Mouse (Mus musculus): ENCODE data around the gene Olfr901. TPM values are rescaled to one million over a fixed set of nuclear protein-coding genes. Genes with fewer than 3 reads are reported as not detected.

Gene Olfr901
- polyA plus RNA-seq (2012; rRNA removed), result not detected in 2 replicates

GRCm38 (mm10) chr9:38429155-38429554, at the start of gene Olfr901:
Gene Olfr901, plus strand, starts transcription at chr9:38429455.

DNA sequence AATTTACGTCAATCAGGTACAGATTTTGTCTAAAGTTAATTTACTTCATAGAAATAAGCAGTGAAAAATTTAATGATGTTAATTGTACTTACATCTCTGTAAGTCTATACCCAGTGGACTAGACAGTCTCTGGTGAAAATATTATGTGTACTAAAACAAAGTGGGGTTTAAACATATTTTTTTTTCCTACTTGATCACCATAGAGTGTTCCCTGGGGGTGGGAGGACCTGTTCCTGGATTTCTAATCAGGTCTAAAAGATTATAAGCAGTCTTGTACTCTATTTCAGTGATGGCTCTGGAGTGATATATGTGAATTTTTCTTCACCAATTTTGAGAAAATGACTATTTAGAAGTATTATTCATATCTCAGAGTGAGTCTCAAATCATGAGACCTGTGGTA, 27.9 kb upstream of the Olfr901 start, which contains the start of gene Olfr147:
TSS of gene Olfr147 (plus strand) at position 301 of the 400 bp plus-strand sequence.

GRCm38 (mm10) chr9:38447352-38447751, 18.1 kb downstream of the Olfr901 start, which contains the start of gene Olfr902:
Gene Olfr902, plus strand, starts transcription at chr9:38447652.

DNA sequence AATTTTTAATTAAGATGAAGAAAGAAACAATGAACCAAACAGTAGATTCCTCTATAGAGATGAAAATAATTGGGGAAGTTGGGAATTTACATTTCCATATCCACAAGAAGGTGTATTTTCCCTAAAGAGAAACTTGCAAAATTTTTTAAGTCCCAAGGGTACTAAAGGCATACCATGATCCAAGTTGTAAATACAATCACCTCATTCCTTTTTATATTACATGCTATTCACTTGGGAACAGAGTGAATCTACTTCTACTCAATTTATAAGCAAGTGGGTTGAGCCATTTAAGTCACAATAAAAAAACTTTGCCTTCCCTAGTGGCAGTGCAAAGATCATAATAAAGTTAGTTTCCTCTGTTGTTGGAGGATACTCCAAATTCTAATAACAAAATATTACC, 33.6 kb downstream of the Olfr901 start, which contains the start of gene Olfr904:
TSS of gene Olfr904 (plus strand) at position 301 of the 400 bp plus-strand sequence.

DNA sequence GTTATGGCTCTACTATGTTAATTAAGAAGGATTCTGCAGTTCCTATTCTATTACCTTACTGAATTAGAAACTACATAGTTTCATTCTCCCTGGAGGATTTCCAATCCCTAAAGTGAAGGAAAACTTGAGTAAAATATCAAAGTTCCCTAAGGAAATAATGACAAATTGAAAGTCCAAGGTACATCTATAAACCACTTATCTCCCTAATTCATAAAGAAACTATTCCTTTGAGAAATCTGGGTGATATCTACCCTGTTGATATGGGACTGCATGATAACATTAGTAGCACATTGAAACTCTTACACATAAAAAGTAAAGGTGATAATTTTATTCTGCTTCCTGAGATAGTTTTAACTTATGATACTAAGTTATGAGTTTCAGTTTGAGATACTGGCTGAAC, 41.6 kb downstream of the Olfr901 start, which contains the start of gene Olfr905:
TSS of gene Olfr905 (plus strand) at position 301 of the 400 bp plus-strand sequence.

Other genes starting within 250 kb of the Olfr901 start
- not detected in 2 replicates for gene Olfr891, start 248.6 kb upstream of the Olfr901 start, polyA plus RNA-seq (2012; rRNA removed)
- not detected in 2 replicates for gene Olfr893, start 221.1 kb upstream of the Olfr901 start, polyA plus RNA-seq (2012; rRNA removed)
- not detected in 2 replicates for gene Olfr894, start 211.4 kb upstream of the Olfr901 start, polyA plus RNA-seq (2012; rRNA removed)
- gene Olfr143, start 176.7 kb upstream of the Olfr901 start, polyA plus RNA-seq (2012; rRNA removed), result not detected in 2 replicates
- gene Olfr895, start 161.6 kb upstream of the Olfr901 start, polyA plus RNA-seq (2012; rRNA removed), result not detected in 2 replicates
- not detected in 2 replicates for gene Olfr896-ps1, start 138.3 kb upstream of the Olfr901 start, polyA plus RNA-seq (2012; rRNA removed)
- gene Olfr25, start 100.4 kb upstream of the Olfr901 start, polyA plus RNA-seq (2012; rRNA removed), result not detected in 2 replicates
- not detected in 2 replicates for gene Olfr898, start 81.0 kb upstream of the Olfr901 start, polyA plus RNA-seq (2012; rRNA removed)
- not detected in 2 replicates for gene Olfr250, start 62.6 kb upstream of the Olfr901 start, polyA plus RNA-seq (2012; rRNA removed)
- not detected in 2 replicates for gene Olfr251, start 52.4 kb upstream of the Olfr901 start, polyA plus RNA-seq (2012; rRNA removed)
- gene Olfr147, start 27.8 kb upstream of the Olfr901 start, polyA plus RNA-seq (2012; rRNA removed), result not detected in 2 replicates
- not detected in 2 replicates for gene Olfr902, start 18.2 kb downstream of the Olfr901 start, polyA plus RNA-seq (2012; rRNA removed)
- gene Olfr904, start 33.7 kb downstream of the Olfr901 start, polyA plus RNA-seq (2012; rRNA removed), result not detected in 2 replicates
- not detected in 2 replicates for gene Olfr905, start 41.7 kb downstream of the Olfr901 start, polyA plus RNA-seq (2012; rRNA removed)
- not detected in 2 replicates for gene Olfr906, start 57.6 kb downstream of the Olfr901 start, polyA plus RNA-seq (2012; rRNA removed)
- gene Olfr907, start 66.3 kb downstream of the Olfr901 start, polyA plus RNA-seq (2012; rRNA removed), result not detected in 2 replicates
- gene Olfr911-ps1, start 92.1 kb downstream of the Olfr901 start, polyA plus RNA-seq (2012; rRNA removed), result not detected in 2 replicates
- not detected in 2 replicates for gene Olfr910, start 108.4 kb downstream of the Olfr901 start, polyA plus RNA-seq (2012; rRNA removed)
- not detected in 2 replicates for gene Olfr912, start 150.7 kb downstream of the Olfr901 start, polyA plus RNA-seq (2012; rRNA removed)
- gene Olfr913, start 163.3 kb downstream of the Olfr901 start, polyA plus RNA-seq (2012; rRNA removed), result not detected in 2 replicates
- gene Olfr914, start 175.6 kb downstream of the Olfr901 start, polyA plus RNA-seq (2012; rRNA removed), result not detected in 2 replicates
- gene Olfr916, start 230.4 kb downstream of the Olfr901 start, polyA plus RNA-seq (2012; rRNA removed), result not detected in 2 replicates
- gene Olfr917, start 236.4 kb downstream of the Olfr901 start, polyA plus RNA-seq (2012; rRNA removed), result not detected in 2 replicates
- gene Olfr918, start 245.1 kb downstream of the Olfr901 start, polyA plus RNA-seq (2012; rRNA removed), result not detected in 2 replicates

Data from central nervous system, embryonic 18 days (tissue).